ENCODE assay signal across 24 mouse cellular contexts in genomic region chr2:59035206-59035605, GRCm38 (mm10).
"Had no signal": no experiment of that assay in that cellular context is flagged by ENCODE, and none has a peak within 500 bp of the region (broad histone marks: within the 10 kb centered on the region; RNA-seq: fewer than 3 reads in every experiment).

No protein-coding gene starts in this region.

- DNase-seq: forebrain, postnatal 0 days; gastrocnemius, postnatal 14 days; gastrocnemius, postnatal 36 days; heart, adult 11 months; heart, adult 2 months; heart, postnatal 14 days; heart, postnatal 36 days; layer of hippocampus, postnatal 36 days; left cerebral cortex, postnatal 4 days; lung, adult 18-20 months had no signal

- H3K9me3 ChIP-seq: forebrain, embryonic 15.5 days; heart, embryonic 13.5 days; heart, embryonic 15.5 days; hindbrain, embryonic 13.5 days; hindbrain, embryonic 15.5 days; limb, embryonic 13.5 days; limb, embryonic 15.5 days had no signal

- H3K4me3 ChIP-seq: forebrain, embryonic 15.5 days; heart, adult 2 months; heart, embryonic 13.5 days; heart, embryonic 15.5 days; hindbrain, embryonic 13.5 days; hindbrain, embryonic 15.5 days; layer of hippocampus, adult 2 months; limb, embryonic 13.5 days; limb, embryonic 15.5 days had no signal

- H3K27ac ChIP-seq: forebrain, embryonic 15.5 days; heart, adult 2 months; heart, embryonic 13.5 days; heart, embryonic 15.5 days; hindbrain, embryonic 13.5 days; hindbrain, embryonic 15.5 days; hindbrain, postnatal 0 days; kidney, postnatal 0 days; layer of hippocampus, adult 2 months; limb, embryonic 13.5 days; limb, embryonic 15.5 days; liver, embryonic 14.5 days had no signal

- ATAC-seq: forebrain, embryonic 15.5 days; hindbrain, postnatal 0 days; intestine, embryonic 16.5 days had no signal

- H3K4me1 ChIP-seq: forebrain, embryonic 15.5 days; heart, embryonic 15.5 days; hindbrain, embryonic 13.5 days; hindbrain, embryonic 15.5 days; limb, embryonic 13.5 days; limb, embryonic 15.5 days had no signal

- H3K36me3 ChIP-seq: forebrain, embryonic 15.5 days; heart, embryonic 13.5 days; heart, embryonic 15.5 days; hindbrain, embryonic 13.5 days; hindbrain, embryonic 15.5 days; limb, embryonic 13.5 days; limb, embryonic 15.5 days had no signal

- H3K9ac ChIP-seq: forebrain, embryonic 15.5 days; forebrain, postnatal 0 days; heart, embryonic 13.5 days; heart, embryonic 15.5 days; hindbrain, embryonic 13.5 days; hindbrain, embryonic 15.5 days; limb, embryonic 13.5 days; limb, embryonic 15.5 days; liver, embryonic 14.5 days had no signal

- H3K27me3 ChIP-seq: forebrain, embryonic 15.5 days; heart, embryonic 13.5 days; heart, embryonic 15.5 days; hindbrain, embryonic 13.5 days; hindbrain, embryonic 15.5 days; limb, embryonic 13.5 days; limb, embryonic 15.5 days had no signal

- H3K4me2 ChIP-seq: forebrain, embryonic 15.5 days; heart, embryonic 11.5 days; heart, embryonic 13.5 days; heart, embryonic 15.5 days; hindbrain, embryonic 13.5 days; hindbrain, embryonic 15.5 days; limb, embryonic 13.5 days; limb, embryonic 15.5 days; liver, embryonic 11.5 days had no signal
